Mouse (Mus musculus): ENCODE results near the gene D630003M21Rik.

The D630003M21Rik gene

GRCm38 (mm10) chr2:158228670-158229502 is at the start of gene D630003M21Rik:
D630003M21Rik (minus strand) TSS chr2:158229222.
- DNase-seq, result peak; percentile 22 to 60

- DNase-seq, result no peak
These were observed 47.9 kb upstream of the D630003M21Rik start for GRCm38 (mm10) chr2:158276878-158277277.

- DNase-seq, result no peak
These were observed 47.4 kb upstream of the D630003M21Rik start for GRCm38 (mm10) chr2:158276451-158276850.

GRCm38 (mm10) chr2:158275811-158276210 is 46.8 kb upstream of the D630003M21Rik start:
- no peak for DNase-seq

- no peak for DNase-seq
These were observed 46.3 kb upstream of the D630003M21Rik start for GRCm38 (mm10) chr2:158275349-158275748.

- DNase-seq, result no peak
These were observed 44.6 kb upstream of the D630003M21Rik start for GRCm38 (mm10) chr2:158273646-158274045.

GRCm38 (mm10) chr2:158270017-158270416 is 41.0 kb upstream of the D630003M21Rik start:
- DNase-seq, result no peak

- no peak for DNase-seq
These were observed 35.9 kb upstream of the D630003M21Rik start for GRCm38 (mm10) chr2:158264877-158265276.

- DNase-seq, result no peak
These were observed 30.5 kb upstream of the D630003M21Rik start for GRCm38 (mm10) chr2:158259498-158259897.

GRCm38 (mm10) chr2:158258781-158259180 is 29.8 kb upstream of the D630003M21Rik start:
- peak; percentile 73 to 80 for DNase-seq

GRCm38 (mm10) chr2:158258005-158258418 is 29.0 kb upstream of the D630003M21Rik start, which contains the start of gene Bpi:
Bpi (plus strand) TSS chr2:158258094.
- DNase-seq, result peak in 1 of 2 experiments; percentile 19

GRCm38 (mm10) chr2:158256894-158257293 is 27.9 kb upstream of the D630003M21Rik start:
- DNase-seq, result no peak

GRCm38 (mm10) chr2:158253806-158254205 is 24.8 kb upstream of the D630003M21Rik start:
- no peak for DNase-seq

- DNase-seq, result no peak
These were observed 21.5 kb upstream of the D630003M21Rik start for GRCm38 (mm10) chr2:158250558-158250957.

GRCm38 (mm10) chr2:158248318-158248717 is 19.3 kb upstream of the D630003M21Rik start:
- peak; percentile 64 to 66 for DNase-seq

GRCm38 (mm10) chr2:158247852-158248251 is 18.8 kb upstream of the D630003M21Rik start:
- no peak for DNase-seq

- DNase-seq, result no peak
These were observed 16.2 kb upstream of the D630003M21Rik start for GRCm38 (mm10) chr2:158245072-158245817.

- DNase-seq, result peak; percentile 51 to 75
These were observed 14.3 kb upstream of the D630003M21Rik start for GRCm38 (mm10) chr2:158243129-158243870.

- peak; percentile 24 to 56 for DNase-seq
These were observed 13.3 kb upstream of the D630003M21Rik start for GRCm38 (mm10) chr2:158242170-158242896.

- no peak for DNase-seq
These were observed 12.2 kb upstream of the D630003M21Rik start for GRCm38 (mm10) chr2:158241126-158241738.

GRCm38 (mm10) chr2:158238101-158238500 is 9.1 kb upstream of the D630003M21Rik start:
- DNase-seq, result no peak

GRCm38 (mm10) chr2:158236698-158237097 is 7.7 kb upstream of the D630003M21Rik start:
- no peak for DNase-seq

All from lung, postnatal 4 days (tissue).